Mouse (Mus musculus) adrenal gland, postnatal 10 days (tissue): ENCODE measurements around the gene Zbtb8os. TPM values are rescaled to one million over a fixed set of nuclear protein-coding genes. Genes with fewer than 3 reads are reported as not detected.
"Not testable (repeated sequence)": the region's sequence is repeated elsewhere in the genome, so short reads cannot be mapped to it uniquely, and the experiment has no call there.

ENCODE experiments used
- DNase-seq: peaks from one replicate; pipeline ENCODE4 v3.0.0; 2021; ENCODE audit warnings: mixed read lengths
- total RNA-seq, 2 experiments: library from RNA; stranded (reverse); gene quantifications; 2 replicates each; pipeline ENCODE4 v1.2.3; 2021

Gene Zbtb8os
- total RNA-seq, 2 experiments from 2014 or later = 41.1 to 41.5 TPM

- DNase-seq = no peak
These were observed 2.6 kb upstream of the Zbtb8os start for GRCm38 (mm10) chr4:129332846-129333245.

- DNase-seq = no peak
These were observed 749 bp upstream of the Zbtb8os start for GRCm38 (mm10) chr4:129334677-129335215.

- no peak for DNase-seq
These were observed 796 bp downstream of the Zbtb8os start for GRCm38 (mm10) chr4:129336291-129336690.

GRCm38 (mm10) chr4:129339743-129340142 lies 4.2 kb downstream of the Zbtb8os start:
- no peak for DNase-seq

GRCm38 (mm10) chr4:129341888-129342287 lies 6.4 kb downstream of the Zbtb8os start:
- no peak for DNase-seq

GRCm38 (mm10) chr4:129342705-129343104 lies 7.2 kb downstream of the Zbtb8os start:
- no peak for DNase-seq

GRCm38 (mm10) chr4:129346481-129347154 lies 11.1 kb downstream of the Zbtb8os start:
- no peak for DNase-seq

GRCm38 (mm10) chr4:129350644-129351043 lies 15.1 kb downstream of the Zbtb8os start:
- DNase-seq = peak; percentile 88

GRCm38 (mm10) chr4:129351111-129351510 lies 15.6 kb downstream of the Zbtb8os start:
- DNase-seq = no peak

- no peak for DNase-seq
These were observed 17.7 kb downstream of the Zbtb8os start for GRCm38 (mm10) chr4:129353176-129353575.

- no peak for DNase-seq
These were observed 18.7 kb downstream of the Zbtb8os start for GRCm38 (mm10) chr4:129354236-129354635.

- DNase-seq = no peak
These were observed 22.2 kb downstream of the Zbtb8os start for GRCm38 (mm10) chr4:129357613-129358163.

GRCm38 (mm10) chr4:129362238-129362637 lies 26.7 kb downstream of the Zbtb8os start:
- DNase-seq = not testable (repeated sequence)

GRCm38 (mm10) chr4:129362771-129363170 lies 27.3 kb downstream of the Zbtb8os start:
- DNase-seq = no peak

GRCm38 (mm10) chr4:129363463-129363862 lies 28.0 kb downstream of the Zbtb8os start:
- peak; percentile 49 for DNase-seq

GRCm38 (mm10) chr4:129364379-129364778 lies 28.9 kb downstream of the Zbtb8os start:
- no peak for DNase-seq

- DNase-seq = no peak
These were observed 29.7 kb downstream of the Zbtb8os start for GRCm38 (mm10) chr4:129365224-129365623.

GRCm38 (mm10) chr4:129371391-129371790 lies 35.9 kb downstream of the Zbtb8os start:
- no peak for DNase-seq

GRCm38 (mm10) chr4:129373202-129373976 lies 37.9 kb downstream of the Zbtb8os start:
- DNase-seq = no peak

- no peak for DNase-seq
These were observed 38.8 kb downstream of the Zbtb8os start for GRCm38 (mm10) chr4:129374219-129374755.

- no peak for DNase-seq
These were observed 39.5 kb downstream of the Zbtb8os start for GRCm38 (mm10) chr4:129375000-129375399.

- DNase-seq = no peak
These were observed 40.3 kb downstream of the Zbtb8os start for GRCm38 (mm10) chr4:129375821-129376220.
